Mouse (Mus musculus): Measurements from ENCODE around the gene Zg16. TPM values are rescaled to one million over a fixed set of nuclear protein-coding genes. Genes with fewer than 3 reads are reported as not detected.

Zg16 gene
- polyA plus RNA-seq, 1 experiment = 1.2 TPM

GRCm38 (mm10) chr7:127121061-127121910 lies 34.2 kb upstream of the Zg16 start:
- TF ChIP-seq CTCF (IDR thresholded peaks at IDR 0.05; ENCODE audit: borderline replicate concordance, control insufficient read depth, extremely low read depth, insufficient read depth, low read length, poor library complexity) (no peak), POLR2A (IDR thresholded peaks at IDR 0.05; ENCODE audit: control insufficient read depth, extremely low read depth, insufficient read depth, low read length, poor library complexity) (no peak)
- no peak for DNase-seq
- H3K27me3 ChIP-seq (ENCODE audit: control insufficient read depth, insufficient read depth, low read length) = no peaks in the 10 kb centered on the region
- H3K36me3 ChIP-seq (ENCODE audit: control insufficient read depth, insufficient read depth, low read length) = no peaks in the 10 kb centered on the region
- H3K4me1 ChIP-seq (replicated peaks; ENCODE audit: control insufficient read depth, insufficient read depth, low read length) = no peaks in the 10 kb centered on the region
- no peak overlapping the region for H3K4me3 ChIP-seq (ENCODE audit: control insufficient read depth, insufficient read depth, low read length)
- no peak overlapping the region for H3K27ac ChIP-seq (ENCODE audit: control insufficient read depth, insufficient read depth, low read length)
- WGBS = 90% methylated on average over 21 of the region's 21 CpGs

- Histone ChIP-seq H3K27me3 (ENCODE audit: control insufficient read depth, insufficient read depth, low read length) (no peaks in the 10 kb centered on the region), H3K4me1 (replicated peaks; ENCODE audit: control insufficient read depth, insufficient read depth, low read length) (peaks cover 6% of the 10 kb centered on the region), H3K4me3 (ENCODE audit: control insufficient read depth, insufficient read depth, low read length) (no peak overlapping the region), H3K36me3 (ENCODE audit: control insufficient read depth, insufficient read depth, low read length) (no peaks in the 10 kb centered on the region), H3K27ac (ENCODE audit: control insufficient read depth, insufficient read depth, low read length) (no peak overlapping the region)
- no peak for DNase-seq
- TF ChIP-seq POLR2A (IDR thresholded peaks at IDR 0.05; ENCODE audit: control insufficient read depth, extremely low read depth, insufficient read depth, low read length, poor library complexity) = no peak
- TF ChIP-seq CTCF (IDR thresholded peaks at IDR 0.05; ENCODE audit: borderline replicate concordance, control insufficient read depth, extremely low read depth, insufficient read depth, low read length, poor library complexity) = no peak
- 87% methylated on average over 14 of the region's 14 CpGs for WGBS
Observed at GRCm38 (mm10) chr7:127118671-127119445, 31.7 kb upstream of the Zg16 start.

GRCm38 (mm10) chr7:127117948-127118347 lies 30.8 kb upstream of the Zg16 start:
- no peak for DNase-seq
- Histone ChIP-seq H3K4me1 (replicated peaks; ENCODE audit: control insufficient read depth, insufficient read depth, low read length) (peaks cover 15% of the 10 kb centered on the region), H3K27ac (ENCODE audit: control insufficient read depth, insufficient read depth, low read length) (no peak overlapping the region), H3K4me3 (ENCODE audit: control insufficient read depth, insufficient read depth, low read length) (no peak overlapping the region), H3K27me3 (ENCODE audit: control insufficient read depth, insufficient read depth, low read length) (no peaks in the 10 kb centered on the region), H3K36me3 (ENCODE audit: control insufficient read depth, insufficient read depth, low read length) (no peaks in the 10 kb centered on the region)
- no peak for TF ChIP-seq POLR2A (IDR thresholded peaks at IDR 0.05; ENCODE audit: control insufficient read depth, extremely low read depth, insufficient read depth, low read length, poor library complexity)
- TF ChIP-seq CTCF (IDR thresholded peaks at IDR 0.05; ENCODE audit: borderline replicate concordance, control insufficient read depth, extremely low read depth, insufficient read depth, low read length, poor library complexity) = no peak
- WGBS = 89% methylated on average over 5 of the region's 5 CpGs

GRCm38 (mm10) chr7:127116331-127116935 lies 29.3 kb upstream of the Zg16 start:
- WGBS = 79% methylated on average over 11 of the region's 11 CpGs
- Histone ChIP-seq H3K27me3 (ENCODE audit: control insufficient read depth, insufficient read depth, low read length) (no peaks in the 10 kb centered on the region), H3K36me3 (ENCODE audit: control insufficient read depth, insufficient read depth, low read length) (no peaks in the 10 kb centered on the region), H3K4me1 (replicated peaks; ENCODE audit: control insufficient read depth, insufficient read depth, low read length) (peaks cover 25% of the 10 kb centered on the region), H3K4me3 (ENCODE audit: control insufficient read depth, insufficient read depth, low read length) (no peak overlapping the region), H3K27ac (ENCODE audit: control insufficient read depth, insufficient read depth, low read length) (no peak overlapping the region)
- DNase-seq = no peak
- TF ChIP-seq CTCF (IDR thresholded peaks at IDR 0.05; ENCODE audit: borderline replicate concordance, control insufficient read depth, extremely low read depth, insufficient read depth, low read length, poor library complexity) (no peak), POLR2A (IDR thresholded peaks at IDR 0.05; ENCODE audit: control insufficient read depth, extremely low read depth, insufficient read depth, low read length, poor library complexity) (no peak)

GRCm38 (mm10) chr7:127114920-127115319 lies 27.8 kb upstream of the Zg16 start:
- Histone ChIP-seq H3K27ac (ENCODE audit: control insufficient read depth, insufficient read depth, low read length) (no peak overlapping the region), H3K4me3 (ENCODE audit: control insufficient read depth, insufficient read depth, low read length) (no peak overlapping the region), H3K27me3 (ENCODE audit: control insufficient read depth, insufficient read depth, low read length) (no peaks in the 10 kb centered on the region), H3K36me3 (ENCODE audit: control insufficient read depth, insufficient read depth, low read length) (no peaks in the 10 kb centered on the region), H3K4me1 (replicated peaks; ENCODE audit: control insufficient read depth, insufficient read depth, low read length) (peaks cover 30% of the 10 kb centered on the region)
- TF ChIP-seq POLR2A (IDR thresholded peaks at IDR 0.05; ENCODE audit: control insufficient read depth, extremely low read depth, insufficient read depth, low read length, poor library complexity) (no peak), CTCF (IDR thresholded peaks at IDR 0.05; ENCODE audit: borderline replicate concordance, control insufficient read depth, extremely low read depth, insufficient read depth, low read length, poor library complexity) (no peak)
- 95% methylated on average over 11 of the region's 11 CpGs for WGBS
- DNase-seq = no peak

GRCm38 (mm10) chr7:127113614-127114259 lies 26.6 kb upstream of the Zg16 start:
- 41% methylated on average over 12 of the region's 12 CpGs for WGBS
- Histone ChIP-seq H3K4me1 (replicated peaks; ENCODE audit: control insufficient read depth, insufficient read depth, low read length) (peaks cover 30% of the 10 kb centered on the region), H3K4me3 (ENCODE audit: control insufficient read depth, insufficient read depth, low read length) (no peak overlapping the region), H3K27ac (ENCODE audit: control insufficient read depth, insufficient read depth, low read length) (peak overlapping the region; percentile 39), H3K27me3 (ENCODE audit: control insufficient read depth, insufficient read depth, low read length) (no peaks in the 10 kb centered on the region), H3K36me3 (ENCODE audit: control insufficient read depth, insufficient read depth, low read length) (no peaks in the 10 kb centered on the region)
- peak; percentile 30 for DNase-seq
- no peak for TF ChIP-seq CTCF (IDR thresholded peaks at IDR 0.05; ENCODE audit: borderline replicate concordance, control insufficient read depth, extremely low read depth, insufficient read depth, low read length, poor library complexity)
- TF ChIP-seq POLR2A (IDR thresholded peaks at IDR 0.05; ENCODE audit: control insufficient read depth, extremely low read depth, insufficient read depth, low read length, poor library complexity) = no peak
